Mouse (Mus musculus) erythroblast, embryonic 14.5 days (primary cell): Measurements from ENCODE around the gene Tns1.

Experiments used
- GATA1 ChIP-seq: IDR thresholded peaks from 2 replicates; pipeline ENCODE4 v1.6.1; 2012; ENCODE audit warnings: low read length, inconsistent platforms, mixed read lengths
- TAL1 ChIP-seq: IDR thresholded peaks from 3 replicates; pipeline ENCODE4 v1.6.1; 2012; ENCODE audit warnings: low read length, inconsistent platforms, mixed read lengths

DNA sequence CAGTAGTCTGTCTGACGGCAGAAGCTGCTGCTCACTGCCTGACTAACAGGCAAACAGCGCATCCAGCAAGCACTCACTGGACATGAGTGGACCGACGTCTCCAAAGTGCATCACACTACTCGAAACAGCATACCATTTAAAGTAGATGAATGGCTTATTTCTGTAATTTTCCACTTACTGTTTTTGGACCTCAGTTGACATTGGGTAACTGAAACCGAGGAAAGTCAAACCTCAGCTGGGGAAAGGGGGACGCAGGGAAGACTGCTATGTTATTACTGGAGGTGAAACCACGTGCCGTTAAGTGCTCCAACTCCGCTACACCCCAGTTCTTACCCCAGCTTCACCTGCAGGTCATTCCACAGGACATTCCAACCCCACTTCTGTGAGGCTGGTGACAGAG lies 111.5 kb downstream of the Tns1 start:
- no peak for TF ChIP-seq TAL1
- no peak for TF ChIP-seq GATA1
